Mouse (Mus musculus) ovary, postnatal 36 days (tissue): ENCODE data around the gene Nt5dc3.

Experiments
- DNase-seq: peaks from one replicate; pipeline ENCODE4 v3.0.0; 2022; ENCODE audit warnings: low spot score, mixed read lengths

Nt5dc3 gene

GRCm38 (mm10) chr10:86815133-86815532 lies 36.3 kb downstream of the Nt5dc3 start:
- no peak for DNase-seq

GRCm38 (mm10) chr10:86819649-86820165 lies 40.9 kb downstream of the Nt5dc3 start:
- no peak for DNase-seq

GRCm38 (mm10) chr10:86821014-86821413 lies 42.2 kb downstream of the Nt5dc3 start:
- no peak for DNase-seq

- DNase-seq, result no peak
Measured at GRCm38 (mm10) chr10:86824093-86824492, 45.3 kb downstream of the Nt5dc3 start.

- DNase-seq, result no peak
Measured at GRCm38 (mm10) chr10:86824871-86825270, 46.1 kb downstream of the Nt5dc3 start.

DNA sequence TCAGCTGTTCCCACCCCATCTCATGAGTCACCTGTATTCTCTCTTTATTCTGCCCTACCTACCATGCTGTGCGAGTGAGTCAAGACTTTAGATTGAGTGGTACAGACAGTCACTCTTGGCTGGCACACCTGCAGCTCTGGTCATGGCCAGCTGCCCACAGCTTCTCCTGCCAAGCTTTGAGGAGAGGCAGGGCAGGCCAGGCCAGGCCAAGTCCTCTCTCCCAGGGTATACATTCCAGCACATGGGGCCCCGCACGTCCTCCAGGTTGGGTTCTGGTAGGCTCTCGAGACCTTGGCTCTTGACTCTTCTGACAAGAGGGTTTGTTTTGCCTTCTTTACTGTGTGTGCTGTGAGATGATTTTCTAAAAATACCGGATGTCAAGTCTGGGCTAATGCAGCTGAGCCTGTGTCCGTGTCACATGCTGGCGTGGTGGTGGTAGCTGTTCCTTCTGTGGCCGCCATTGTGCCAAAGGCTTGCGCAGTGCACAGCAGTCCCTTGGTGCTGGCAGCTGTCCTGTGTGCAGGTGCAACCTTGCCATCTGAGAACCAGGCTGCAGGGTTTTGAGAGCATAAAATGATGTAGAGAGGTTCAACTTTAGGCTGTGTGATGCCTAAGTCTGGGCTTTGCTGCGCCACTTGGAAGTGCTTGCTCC lies 47.2 kb downstream of the Nt5dc3 start:
- peak; percentile 54 for DNase-seq

- DNase-seq, result no peak
Measured at GRCm38 (mm10) chr10:86826929-86827328, 48.1 kb downstream of the Nt5dc3 start.

DNA sequence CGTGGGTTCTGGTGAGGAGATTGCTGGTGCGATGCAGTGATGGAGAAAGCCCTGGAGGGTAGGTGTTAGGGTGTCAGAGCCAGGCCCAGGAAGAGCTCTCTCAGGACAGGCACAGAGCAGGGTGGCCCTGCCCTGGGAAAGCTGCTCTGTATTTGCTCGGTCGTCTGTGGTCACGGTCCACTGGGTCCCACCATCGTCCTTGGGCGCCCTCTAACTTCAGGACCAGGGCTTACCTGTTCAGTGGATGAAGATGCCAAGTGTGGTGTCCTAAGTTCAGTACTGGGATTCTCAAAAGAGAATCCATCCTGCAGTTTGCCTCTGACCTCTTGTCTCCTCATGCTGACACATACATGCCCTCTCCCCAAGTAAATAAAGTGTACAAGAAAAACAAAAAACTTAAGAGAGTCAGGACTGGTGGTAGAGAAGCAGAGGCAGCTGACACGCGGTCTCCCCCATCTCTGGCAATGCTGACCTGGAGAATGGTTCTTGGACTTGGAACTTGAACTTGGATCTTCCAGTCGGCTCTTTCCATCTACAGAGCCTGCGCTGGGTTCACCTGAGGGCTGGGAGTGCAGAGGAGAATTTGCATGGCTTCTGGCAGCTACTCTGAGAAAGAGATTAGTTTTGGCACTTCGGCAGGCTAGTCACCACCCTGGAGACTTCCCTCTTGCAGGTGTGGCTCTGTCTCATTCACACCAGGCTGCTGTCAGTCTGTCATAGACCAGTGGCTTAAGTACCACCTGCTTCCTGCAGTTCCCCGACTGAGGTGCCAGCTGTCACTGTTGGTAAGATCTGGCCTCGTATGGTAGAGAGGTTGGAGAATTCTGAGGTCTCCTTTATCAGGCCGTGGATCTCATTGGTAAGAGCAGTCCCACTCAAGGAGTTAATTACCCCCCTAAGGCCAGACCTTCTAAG lies 49.7 kb downstream of the Nt5dc3 start:
- DNase-seq, result no peak

GRCm38 (mm10) chr10:86829515-86829914 lies 50.7 kb downstream of the Nt5dc3 start:
- DNase-seq, result no peak

GRCm38 (mm10) chr10:86836784-86837183 lies 58.0 kb downstream of the Nt5dc3 start:
- DNase-seq, result no peak

DNA sequence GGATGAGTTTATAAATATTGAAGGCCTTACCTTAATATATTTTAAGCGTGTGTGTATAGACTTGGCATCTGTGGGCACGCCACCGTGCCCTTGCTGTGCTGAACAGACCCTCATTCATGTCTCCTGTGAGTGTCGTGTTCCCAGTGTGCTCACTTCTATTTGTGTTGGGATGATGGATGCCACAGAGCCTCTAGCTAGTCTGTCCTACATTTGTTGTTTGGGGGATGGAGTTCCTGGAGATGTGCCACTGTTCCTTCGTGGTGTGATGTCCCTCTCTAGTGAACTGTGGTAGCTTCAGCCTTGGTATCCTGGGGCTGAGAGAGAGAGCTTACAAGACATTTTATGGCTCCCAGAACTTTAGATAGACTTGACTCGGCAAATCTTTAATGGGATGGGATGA lies 60.0 kb downstream of the Nt5dc3 start:
- DNase-seq, result no peak

GRCm38 (mm10) chr10:86842659-86843058 lies 63.9 kb downstream of the Nt5dc3 start:
- no peak for DNase-seq

- DNase-seq, result no peak
Measured at GRCm38 (mm10) chr10:86846926-86847467, 68.2 kb downstream of the Nt5dc3 start.

- no peak for DNase-seq
Measured at GRCm38 (mm10) chr10:86849087-86849486, 70.3 kb downstream of the Nt5dc3 start.

DNA sequence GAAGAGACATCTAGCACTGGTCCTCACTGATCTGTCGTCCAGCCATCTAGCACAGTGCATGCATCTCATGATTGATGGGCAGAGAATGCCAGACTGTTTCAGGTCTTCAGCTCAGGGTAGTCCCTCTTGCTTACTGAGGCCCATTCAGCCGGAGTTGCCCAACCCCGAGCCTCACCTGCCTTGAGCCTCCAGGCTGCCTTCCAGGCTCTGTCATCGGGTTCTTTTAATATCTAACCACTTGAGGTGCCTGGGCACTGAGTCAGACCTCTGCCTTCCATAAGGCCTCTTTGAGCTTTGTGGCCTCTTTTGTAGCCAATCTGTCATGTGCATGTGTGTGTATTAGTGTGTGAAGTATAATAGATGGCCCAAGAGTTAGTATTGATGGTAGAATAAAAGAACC lies 70.7 kb downstream of the Nt5dc3 start:
- no peak for DNase-seq

- DNase-seq, result no peak
Measured at GRCm38 (mm10) chr10:86852160-86852559, 73.4 kb downstream of the Nt5dc3 start.

- DNase-seq, result no peak
Measured at GRCm38 (mm10) chr10:86853433-86853832, 74.6 kb downstream of the Nt5dc3 start.

GRCm38 (mm10) chr10:86860396-86860795 lies 81.6 kb downstream of the Nt5dc3 start:
- no peak for DNase-seq

DNA sequence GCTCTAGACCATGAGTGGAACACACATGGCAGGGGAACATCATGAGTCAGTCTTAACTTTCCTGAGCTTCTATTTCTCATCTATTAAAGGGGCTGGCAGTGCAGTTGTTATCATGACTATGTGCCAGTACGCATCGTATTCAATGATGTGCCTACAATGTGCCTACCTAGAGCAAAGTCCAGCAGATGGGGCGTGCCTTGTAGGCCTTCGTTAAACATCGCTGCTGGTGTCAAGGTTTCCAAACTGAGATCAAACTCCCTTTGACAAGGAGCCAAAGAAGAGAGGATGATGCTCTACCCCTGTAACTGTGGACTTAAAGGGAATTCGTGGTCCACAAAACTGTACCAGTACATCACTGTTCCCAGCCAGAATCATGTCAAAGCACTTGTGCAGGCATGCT lies 83.7 kb downstream of the Nt5dc3 start:
- no peak for DNase-seq

GRCm38 (mm10) chr10:86863429-86863828 lies 84.6 kb downstream of the Nt5dc3 start:
- DNase-seq, result no peak

DNA sequence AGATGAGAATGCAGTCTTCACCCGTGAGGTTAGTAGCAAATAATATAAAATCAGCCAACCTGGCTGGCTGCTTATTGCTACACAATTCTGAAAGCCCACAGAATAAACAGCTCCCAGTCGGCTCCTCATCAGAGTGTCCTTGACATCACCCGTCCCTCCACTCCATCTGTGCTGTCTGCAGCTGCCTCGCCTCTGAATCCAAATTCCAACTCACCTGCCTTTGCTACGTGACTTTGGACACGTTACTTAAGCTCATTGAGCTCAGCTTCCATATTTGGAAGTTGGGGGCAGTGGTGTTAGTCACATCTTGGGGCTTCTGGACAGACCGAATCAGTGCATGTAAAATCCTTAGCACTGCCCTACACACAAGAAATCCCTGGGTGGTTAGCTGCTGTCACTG lies 93.3 kb downstream of the Nt5dc3 start:
- DNase-seq, result no peak

DNA sequence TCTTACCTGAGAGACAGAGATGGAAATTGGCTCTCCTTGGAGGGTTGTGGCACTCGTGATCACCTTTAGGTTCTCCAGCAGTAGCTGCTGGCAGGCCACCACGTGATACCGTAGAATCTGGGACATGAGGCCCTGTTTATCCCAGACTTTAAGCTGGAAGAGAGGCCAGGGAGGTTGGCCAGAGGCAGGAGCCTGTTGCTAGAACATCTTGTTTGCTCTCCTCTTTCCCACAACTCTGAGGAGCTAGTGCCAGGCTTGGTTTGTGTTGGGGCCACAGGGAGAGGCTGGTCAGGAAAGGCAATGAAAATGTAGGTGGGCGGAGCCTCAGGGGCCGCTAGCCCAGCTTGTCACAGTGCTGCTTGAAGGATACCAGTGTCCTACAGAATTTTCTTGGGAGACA lies 93.8 kb downstream of the Nt5dc3 start:
- DNase-seq, result no peak

DNA sequence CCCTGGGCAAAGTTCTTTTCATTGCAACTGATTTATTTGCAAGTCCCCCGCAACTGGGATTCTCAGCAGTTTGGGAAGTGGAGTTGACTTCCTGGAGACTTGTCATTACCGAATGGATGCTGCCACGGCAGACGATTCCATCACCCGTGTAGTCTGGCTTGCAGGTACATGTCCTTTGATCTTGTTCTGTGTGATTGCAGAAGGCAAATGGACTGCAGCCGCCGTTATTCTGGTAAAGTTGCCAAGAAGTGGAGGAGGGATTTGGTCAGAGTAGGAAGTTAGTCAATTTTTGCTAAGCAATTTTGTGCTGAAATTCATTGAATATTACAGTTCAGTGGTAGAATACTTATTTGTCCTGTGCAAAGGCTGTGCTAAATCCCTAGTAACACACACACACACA lies 99.9 kb downstream of the Nt5dc3 start:
- no peak for DNase-seq
